Mouse (Mus musculus) lung, embryonic 16.5 days (tissue): ENCODE data around the gene Pola1. TPM values are rescaled to one million over a fixed set of nuclear protein-coding genes. Genes with fewer than 3 reads are reported as not detected.

ENCODE experiments used
- ATAC-seq: fragments of 200-750 bp; cut with Nextera tagmentation; 2 replicates; pipeline ENCODE4 v1.8.0; 2017; ENCODE audit warnings: low read depth, mild to moderate bottlenecking, moderate library complexity
- H3K27ac ChIP-seq: fragments of 300-500 bp; sonication (generic); 2 replicates; pipeline ENCODE4 v1.5.1; 2014; ENCODE audit warnings: mild to moderate bottlenecking, control low read depth, low read length
- H3K27me3 ChIP-seq: fragments of 300-500 bp; sonication (generic); 2 replicates; pipeline ENCODE4 v1.6.1; 2014; ENCODE audit warnings: low read depth, low read length, mixed read lengths; ENCODE audit not compliant: control insufficient read depth, insufficient read depth
- H3K36me3 ChIP-seq: fragments of 300-500 bp; sonication (generic); 2 replicates; pipeline ENCODE4 v1.6.1; 2014; ENCODE audit warnings: low read length; ENCODE audit not compliant: control insufficient read depth, insufficient read depth
- H3K4me1 ChIP-seq: fragments of 300-500 bp; sonication (generic); replicated peaks from 2 replicates; pipeline ENCODE4 v1.6.1; 2014; ENCODE audit warnings: low read length, mixed read lengths; ENCODE audit not compliant: control insufficient read depth, insufficient read depth
- H3K4me2 ChIP-seq: fragments of 300-500 bp; sonication (generic); 2 replicates; pipeline ENCODE4 v1.6.1; 2014; ENCODE audit warnings: low read depth, low read length, control low read depth
- H3K4me3 ChIP-seq: fragments of 300-500 bp; sonication (generic); 2 replicates; pipeline ENCODE4 v1.5.1; 2014; ENCODE audit warnings: mild to moderate bottlenecking, low read length, control low read depth
- H3K9ac ChIP-seq: fragments of 300-500 bp; sonication (generic); 2 replicates; pipeline ENCODE4 v1.6.1; 2014; ENCODE audit warnings: low read length, control low read depth
- H3K9me3 ChIP-seq: fragments of 300-500 bp; sonication (generic); 2 replicates; pipeline ENCODE4 v1.6.1; 2016; ENCODE audit warnings: low read length; ENCODE audit not compliant: control insufficient read depth
- WGBS: fragments of 180-500 bp; shearing (Covaris S2); extraction: QIAGEN DNeasy Blood & Tissue Kit; methylation state at CpG from one replicate; pipeline ENCODE4 v1.1.7; 2014; 5-methylcytosine and 5-hydroxymethylcytosine counted together
- polyA plus RNA-seq: library from polyadenylated mRNA; unstranded; fragments of >200 nt; fragmentation: Nextera tagmentation; extraction: Ambion mirVana; gene quantifications from 2 replicates; pipeline ENCODE4 v1.2.1, GENCODE M21; 2015

Gene Pola1
- polyA plus RNA-seq, 1 experiment from 2014 or later, result 22.4 TPM

DNA sequence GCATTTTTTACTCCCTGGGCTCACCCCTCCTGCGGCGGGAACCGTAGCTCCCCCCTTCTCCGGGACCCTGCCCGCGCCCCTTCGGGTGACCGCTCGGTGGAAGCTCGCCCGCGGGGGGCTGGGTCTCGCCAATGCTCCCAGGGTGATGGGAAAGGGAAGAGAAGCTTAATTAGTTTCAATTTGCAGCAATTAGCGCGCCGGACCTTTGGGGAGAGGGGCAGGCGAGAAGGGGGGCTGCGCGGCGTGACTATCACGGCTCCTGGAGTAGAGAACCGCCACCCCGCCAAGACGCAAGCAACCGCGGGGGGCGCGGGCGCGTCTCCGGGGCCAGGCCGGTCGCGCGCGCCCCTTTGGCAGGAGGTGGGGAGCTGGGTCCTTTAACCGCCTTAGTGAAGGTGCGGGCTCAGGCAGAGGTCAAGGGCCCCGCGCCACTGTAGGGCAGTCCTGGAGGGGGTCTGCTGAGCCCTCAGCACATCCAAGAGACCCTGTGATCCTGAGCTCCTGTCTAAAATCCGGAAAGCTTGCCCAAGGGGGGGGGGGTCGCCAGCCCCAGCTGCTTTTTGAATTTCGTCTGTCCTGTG, 332.8 kb downstream of the Pola1 start:
- H3K27ac ChIP-seq, result no peak overlapping the region
- no peaks in the 10 kb centered on the region; the same call in 1 of the 2 replicates for H3K4me1 ChIP-seq
- no peaks in the 10 kb centered on the region for H3K36me3 ChIP-seq
- ATAC-seq, result no peak
- H3K9me3 ChIP-seq, result no peaks in the 10 kb centered on the region
- peak overlapping the region; percentile 51 for H3K4me2 ChIP-seq
- no peak overlapping the region for H3K9ac ChIP-seq
- 9% methylated on average over 33 of the region's 43 CpGs for WGBS
- H3K27me3 ChIP-seq, result peaks cover 77% of the 10 kb centered on the region
- peak overlapping the region; percentile 38 for H3K4me3 ChIP-seq

DNA sequence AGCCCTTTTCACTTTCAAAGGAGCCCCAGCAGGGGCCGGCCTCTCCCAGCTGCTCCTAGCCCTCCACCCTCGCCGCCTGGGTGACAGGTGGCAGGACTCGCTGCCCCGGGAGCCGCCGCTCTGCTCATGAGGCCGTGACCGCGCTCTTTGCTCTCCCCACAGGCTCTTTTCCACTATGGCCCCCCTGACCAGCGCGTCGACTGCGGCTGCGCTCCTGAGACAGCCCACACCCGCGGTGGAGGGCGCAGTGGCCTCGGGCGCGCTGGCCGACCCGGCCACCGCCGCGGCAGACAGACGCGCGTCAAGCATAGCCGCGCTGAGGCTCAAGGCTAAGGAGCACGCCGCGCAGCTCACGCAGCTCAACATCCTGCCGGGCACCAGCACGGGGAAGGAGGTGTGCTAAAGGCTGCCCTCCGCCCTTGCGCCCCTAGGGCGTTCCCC, 334.9 kb downstream of the Pola1 start:
- Histone ChIP-seq H3K36me3 (no peaks in the 10 kb centered on the region), H3K27me3 (peaks cover 88% of the 10 kb centered on the region), H3K4me1 (no peaks in the 10 kb centered on the region; the same call in 1 of the 2 replicates), H3K4me2 (peak overlapping the region; percentile 37), H3K4me3 (peak overlapping the region; percentile 36), H3K9ac (no peak overlapping the region), H3K27ac (no peak overlapping the region), H3K9me3 (no peaks in the 10 kb centered on the region)
- 7% methylated on average over 25 of the region's 40 CpGs for WGBS
- peak; percentile 28; the same call in 1 of the 2 replicates for ATAC-seq

DNA sequence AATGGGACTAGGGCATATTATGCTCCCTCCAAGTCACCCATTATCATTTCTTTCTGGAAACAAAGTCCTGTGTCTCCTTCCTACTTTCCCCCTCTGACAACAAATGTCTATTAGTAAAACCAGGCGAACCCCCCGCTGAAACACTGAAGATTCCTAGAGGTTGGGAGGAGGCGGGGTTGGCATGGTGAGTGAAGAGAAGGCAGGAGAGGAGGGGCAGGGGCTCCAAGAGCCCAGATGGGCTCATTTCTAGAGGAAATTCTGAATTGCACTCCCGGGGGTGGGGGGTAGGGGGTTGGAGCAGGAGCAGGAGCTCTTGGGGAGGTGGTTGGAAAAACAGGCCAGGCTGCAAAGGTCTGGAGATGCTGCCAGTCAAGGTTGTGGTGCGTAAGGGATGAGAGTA, 336.1 kb downstream of the Pola1 start:
- 20% methylated on average over 5 of the region's 5 CpGs for WGBS
- no peak for ATAC-seq
- Histone ChIP-seq H3K9ac (no peak overlapping the region), H3K4me3 (no peak overlapping the region), H3K4me2 (no peak overlapping the region), H3K36me3 (no peaks in the 10 kb centered on the region), H3K9me3 (no peaks in the 10 kb centered on the region), H3K4me1 (no peaks in the 10 kb centered on the region; the same call in 1 of the 2 replicates), H3K27ac (no peak overlapping the region), H3K27me3 (peaks cover 86% of the 10 kb centered on the region)

DNA sequence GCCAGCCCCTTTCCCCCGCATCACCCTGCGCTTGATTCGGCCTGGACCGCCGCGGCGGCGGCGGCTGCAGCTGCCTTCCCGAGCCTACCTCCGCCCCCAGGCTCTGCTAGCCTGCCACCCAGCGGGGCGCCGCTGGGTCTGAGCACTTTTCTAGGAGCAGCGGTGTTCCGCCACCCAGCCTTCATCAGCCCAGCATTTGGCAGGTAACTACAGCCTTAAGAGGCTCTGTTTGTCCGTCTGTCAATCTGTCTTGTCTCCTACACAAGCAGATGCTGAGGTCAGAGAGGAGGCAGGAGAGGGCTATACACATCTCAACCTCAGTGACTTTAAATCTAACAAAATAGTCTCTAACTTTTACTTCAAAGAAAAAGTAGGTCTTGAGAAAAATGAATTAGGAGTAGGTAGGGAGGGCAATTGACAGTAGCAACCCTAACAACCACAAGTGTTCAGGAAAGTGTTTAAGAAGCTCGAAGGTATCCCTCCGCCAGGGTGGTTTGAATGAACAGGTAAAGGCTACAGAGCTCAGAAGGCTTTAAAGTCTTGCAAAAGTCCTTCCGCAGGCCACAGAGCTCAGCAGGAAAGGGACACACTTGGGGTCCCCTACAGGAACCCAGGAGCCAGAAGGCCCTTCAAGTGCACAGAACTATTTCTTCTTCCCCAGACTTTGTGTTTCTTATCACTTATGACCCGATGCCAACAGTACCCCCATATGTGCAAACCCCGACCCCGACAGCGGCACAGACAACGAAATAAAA, 337.0 kb downstream of the Pola1 start:
- no peak for ATAC-seq
- H3K36me3 ChIP-seq, result no peaks in the 10 kb centered on the region
- H3K4me1 ChIP-seq, result no peaks in the 10 kb centered on the region; the same call in 1 of the 2 replicates
- no peak overlapping the region for H3K9ac ChIP-seq
- H3K4me2 ChIP-seq, result no peak overlapping the region
- no peak overlapping the region for H3K27ac ChIP-seq
- H3K9me3 ChIP-seq, result no peaks in the 10 kb centered on the region
- peaks cover 80% of the 10 kb centered on the region for H3K27me3 ChIP-seq
- no peak overlapping the region for H3K4me3 ChIP-seq
- 12% methylated on average over 24 of the region's 25 CpGs for WGBS

DNA sequence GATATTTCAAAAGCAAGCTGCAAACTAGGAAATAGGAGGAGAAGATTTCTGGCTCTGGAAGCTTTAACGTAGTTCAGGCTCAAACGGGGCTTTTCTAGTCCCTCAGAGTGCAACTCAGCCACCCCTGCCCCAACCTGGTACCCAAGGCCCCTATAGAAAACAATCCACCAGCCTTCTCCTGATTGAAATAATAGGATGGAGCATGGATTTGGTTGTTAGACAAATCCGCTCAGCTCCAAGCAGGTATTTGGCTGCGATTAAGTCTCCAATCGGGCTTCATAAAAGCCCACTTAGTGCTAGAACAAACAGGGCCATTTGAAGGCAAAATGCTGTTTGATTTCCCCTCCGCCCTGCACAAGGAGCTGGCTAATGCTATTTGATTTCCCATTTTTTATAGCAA, 339.9 kb downstream of the Pola1 start:
- H3K9me3 ChIP-seq, result no peaks in the 10 kb centered on the region
- H3K27me3 ChIP-seq, result peaks cover 82% of the 10 kb centered on the region
- no peak overlapping the region for H3K4me3 ChIP-seq
- WGBS, result 17% methylated on average over 6 of the region's 6 CpGs
- no peak overlapping the region for H3K4me2 ChIP-seq
- H3K27ac ChIP-seq, result no peak overlapping the region
- peaks cover 3% of the 10 kb centered on the region; the same call in 1 of the 2 replicates for H3K4me1 ChIP-seq
- no peak for ATAC-seq
- H3K9ac ChIP-seq, result no peak overlapping the region
- H3K36me3 ChIP-seq, result no peaks in the 10 kb centered on the region

DNA sequence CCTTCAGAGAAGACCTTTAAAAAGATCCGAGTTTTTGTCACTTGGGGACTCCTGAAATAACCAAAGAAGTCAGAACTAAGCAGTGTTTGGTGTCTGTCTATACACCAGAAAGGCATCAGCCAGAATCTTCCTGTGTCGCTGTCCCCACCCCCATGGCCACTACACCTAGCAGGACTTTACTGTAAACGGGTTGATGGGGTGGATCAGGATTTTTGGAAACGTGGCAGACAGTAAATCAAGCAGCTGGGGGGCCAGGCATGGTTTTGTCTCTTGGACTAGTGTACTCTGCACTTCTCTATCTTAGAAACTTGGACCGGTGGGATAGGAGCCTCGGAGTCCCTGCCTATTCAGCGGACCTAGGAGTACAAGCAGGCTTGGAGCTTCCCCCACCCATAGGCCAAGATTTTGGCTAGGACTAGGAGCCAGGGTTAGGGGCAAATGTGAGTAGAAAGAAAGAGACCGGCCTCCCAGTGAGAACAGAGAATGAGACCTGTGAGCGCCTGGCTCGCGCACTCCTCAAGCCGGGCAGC, 342.0 kb downstream of the Pola1 start:
- H3K4me3 ChIP-seq, result no peak overlapping the region
- no peak for ATAC-seq
- H3K27ac ChIP-seq, result no peak overlapping the region
- H3K9ac ChIP-seq, result no peak overlapping the region
- no peak overlapping the region for H3K4me2 ChIP-seq
- H3K9me3 ChIP-seq, result no peaks in the 10 kb centered on the region; the same call in 1 of the 2 replicates
- WGBS, result 8% methylated on average over 12 of the region's 12 CpGs
- peaks cover 85% of the 10 kb centered on the region for H3K27me3 ChIP-seq
- peaks cover 7% of the 10 kb centered on the region; the same call in 1 of the 2 replicates for H3K4me1 ChIP-seq
- H3K36me3 ChIP-seq, result no peaks in the 10 kb centered on the region

DNA sequence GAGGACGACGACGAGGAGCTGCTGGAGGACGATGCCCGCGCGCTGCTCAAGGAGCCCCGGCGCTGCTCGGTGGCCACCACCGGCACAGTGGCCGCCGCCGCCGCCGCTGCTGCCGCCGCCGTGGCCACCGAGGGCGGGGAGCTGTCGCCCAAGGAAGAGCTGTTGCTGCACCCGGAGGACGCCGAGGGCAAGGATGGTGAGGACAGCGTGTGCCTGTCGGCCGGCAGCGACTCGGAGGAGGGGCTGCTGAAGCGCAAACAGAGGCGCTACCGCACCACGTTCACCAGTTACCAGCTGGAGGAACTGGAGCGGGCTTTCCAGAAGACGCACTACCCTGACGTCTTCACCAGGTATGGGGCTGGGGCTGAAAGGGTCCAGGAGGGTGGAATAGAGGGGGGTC, 342.9 kb downstream of the Pola1 start:
- Histone ChIP-seq H3K9ac (no peak overlapping the region), H3K9me3 (no peaks in the 10 kb centered on the region; the same call in 1 of the 2 replicates), H3K27me3 (peaks cover 84% of the 10 kb centered on the region), H3K4me3 (peak overlapping the region; percentile 38), H3K4me2 (peak overlapping the region; percentile 57), H3K4me1 (peaks cover 7% of the 10 kb centered on the region; the same call in 1 of the 2 replicates), H3K27ac (no peak overlapping the region), H3K36me3 (no peaks in the 10 kb centered on the region)
- ATAC-seq, result no peak
- WGBS, result 11% methylated on average over 16 of the region's 37 CpGs

DNA sequence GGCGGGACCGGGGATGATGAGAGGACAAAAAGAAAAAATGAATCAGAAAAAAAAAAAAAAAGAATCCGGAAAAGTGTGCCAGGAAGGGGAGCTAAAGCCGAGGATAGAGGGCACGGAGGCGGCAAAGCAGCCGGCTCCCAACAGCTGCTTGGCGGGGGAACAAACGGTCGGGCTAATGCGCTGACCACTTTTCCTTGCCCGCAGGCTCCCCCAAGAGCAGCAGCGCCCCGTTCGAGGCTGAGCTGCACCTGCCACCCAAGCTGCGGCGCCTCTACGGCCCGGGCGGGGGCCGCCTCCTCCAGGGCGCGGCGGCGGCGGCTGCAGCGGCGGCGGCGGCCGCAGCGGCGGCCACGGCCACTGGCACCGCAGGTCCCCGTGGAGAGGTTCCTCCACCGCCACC, 343.6 kb downstream of the Pola1 start:
- Histone ChIP-seq H3K4me3 (peak overlapping the region; percentile 38), H3K9me3 (no peaks in the 10 kb centered on the region; the same call in 1 of the 2 replicates), H3K36me3 (no peaks in the 10 kb centered on the region), H3K9ac (no peak overlapping the region), H3K27ac (no peak overlapping the region), H3K4me1 (peaks cover 7% of the 10 kb centered on the region; the same call in 1 of the 2 replicates), H3K4me2 (peak overlapping the region; percentile 57), H3K27me3 (peaks cover 80% of the 10 kb centered on the region)
- 19% methylated on average over 19 of the region's 37 CpGs for WGBS
- no peak for ATAC-seq

DNA sequence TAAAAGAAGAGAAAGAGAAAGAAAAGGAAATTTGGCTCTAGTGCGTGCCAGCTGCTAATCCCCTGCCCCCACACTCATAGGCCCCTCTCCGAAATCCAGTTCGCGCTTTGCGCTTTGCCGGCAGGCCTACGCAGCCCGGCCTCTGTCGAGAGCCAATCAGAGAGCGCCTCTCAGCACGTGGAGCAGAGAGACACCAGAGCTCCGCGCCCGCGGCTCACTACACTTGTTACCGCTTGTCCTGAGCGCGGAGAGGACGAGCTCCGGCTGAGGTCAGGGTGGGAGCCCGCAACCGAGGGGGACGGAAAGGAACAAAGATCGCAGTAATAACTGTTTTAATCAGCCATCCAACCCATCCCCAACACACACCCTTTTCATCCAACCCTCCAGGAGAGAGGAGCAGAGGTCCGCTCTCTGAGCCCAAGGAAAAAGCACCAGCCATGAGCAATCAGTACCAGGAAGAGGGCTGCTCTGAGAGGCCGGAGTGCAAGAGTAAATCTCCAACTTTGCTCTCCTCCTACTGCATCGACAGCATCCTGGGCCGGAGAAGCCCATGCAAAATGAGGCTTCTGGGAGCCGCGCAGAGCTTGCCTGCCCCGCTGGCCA, 345.6 kb downstream of the Pola1 start, which contains the start of gene Arx:
Gene Arx (plus strand): TSS at position 155 of the 603 bp plus-strand sequence.
- Histone ChIP-seq H3K27ac (no peak within 1 kb of the TSS), H3K27me3 (peaks cover 82% of the 10 kb centered on the region), H3K4me2 (peak within 1 kb of the TSS; percentile 27; the same call in 1 of the 2 replicates), H3K9me3 (no peaks in the 10 kb centered on the region; the same call in 1 of the 2 replicates), H3K36me3 (no peaks in the 10 kb centered on the region), H3K4me3 (peak within 1 kb of the TSS; percentile 6; the same call in 1 of the 2 replicates), H3K9ac (no peak within 1 kb of the TSS), H3K4me1 (peaks cover 7% of the 10 kb centered on the region; the same call in 1 of the 2 replicates)
- WGBS, result 16% methylated on average over 31 of the region's 31 CpGs
- ATAC-seq, result peak; percentile 85
